Mouse (Mus musculus) thymus, adult 2 months (tissue): ENCODE results near the gene Patj.

Experiments used
- CTCF ChIP-seq: fragments of 200-500 bp; IDR thresholded peaks from 2 replicates; pipeline ENCODE4 v1.5.1; 2012; ENCODE audit warnings: mild to moderate bottlenecking, control low read depth, low read length, moderate library complexity, borderline replicate concordance; ENCODE audit not compliant: control insufficient read depth, poor library complexity, insufficient read depth; ENCODE audit errors: extremely low read depth
- POLR2A ChIP-seq: fragments of 200-500 bp; IDR thresholded peaks from 2 replicates; pipeline ENCODE4 v1.6.1; 2012; ENCODE audit warnings: mild to moderate bottlenecking, low read length, control low read depth, moderate library complexity; ENCODE audit not compliant: control insufficient read depth, poor library complexity, insufficient read depth; ENCODE audit errors: extremely low read depth

GRCm38 (mm10) chr4:98619199-98619598 lies 223.6 kb downstream of the Patj start:
- TF ChIP-seq CTCF (no peak), POLR2A (no peak)
